Mouse (Mus musculus) CH12.LX (cell line): Measurements from ENCODE around the gene Tmc5.

Experiments
- CTCF ChIP-seq, 2 experiments: IDR thresholded peaks in 1 of 2; conservative IDR thresholded peaks in 1 of 2; 2 replicates each; pipeline ENCODE4 v1.5.1; 2011 to 2012; ENCODE audit warnings: low read depth in 2 of 2, low read length in 2 of 2, improper control_type of control experiment in 1 of 2, inconsistent platforms in 1 of 2, mild to moderate bottlenecking in 1 of 2, moderate library complexity in 1 of 2
- E2F4 ChIP-seq: IDR thresholded peaks from 2 replicates; pipeline ENCODE4 v1.6.1; 2011; ENCODE audit warnings: low read depth, low read length, improper control_type of control experiment; ENCODE audit not compliant: insufficient replicate concordance
- JUND ChIP-seq: conservative IDR thresholded peaks from 2 replicates; pipeline ENCODE4 v1.6.1; 2011; ENCODE audit warnings: low read depth, low read length, improper control_type of control experiment
- POLR2A ChIP-seq: IDR thresholded peaks from 2 replicates; pipeline ENCODE4 v1.6.1; 2011; ENCODE audit warnings: low read depth, mild to moderate bottlenecking, improper control_type of control experiment, low read length
- POLR2AphosphoS2 ChIP-seq: IDR thresholded peaks from 2 replicates; pipeline ENCODE4 v1.6.1; 2011; ENCODE audit warnings: low read depth, low read length, improper control_type of control experiment
- USF1 ChIP-seq: IDR thresholded peaks from 2 replicates; pipeline ENCODE4 v1.6.1; 2014; ENCODE audit warnings: low read depth, mild to moderate bottlenecking, inconsistent platforms, low read length, improper control_type of control experiment
- USF2 ChIP-seq: conservative IDR thresholded peaks from 2 replicates; pipeline ENCODE4 v1.6.1; 2011; ENCODE audit warnings: low read depth, low read length, improper control_type of control experiment

DNA sequence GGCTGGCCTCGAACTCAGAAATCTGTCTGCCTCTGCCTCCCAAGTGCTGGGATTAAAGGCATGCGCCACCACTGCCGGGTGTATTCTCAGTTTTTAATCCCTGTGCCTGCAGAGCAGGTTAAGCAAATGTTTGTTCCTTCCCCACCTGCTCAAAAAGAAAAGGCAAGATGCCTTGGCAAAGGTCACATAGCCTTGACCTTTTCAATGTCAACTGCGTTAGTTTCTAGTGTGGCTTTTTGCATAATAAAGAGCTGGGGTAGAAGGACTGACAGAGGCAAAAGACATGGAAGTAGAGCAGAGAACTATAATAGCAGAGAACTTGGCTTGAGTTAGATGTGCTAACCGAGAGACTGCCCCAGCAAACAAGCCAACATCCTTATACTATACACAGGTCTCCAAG lies 113.7 kb downstream of the Tmc5 start:
- TF ChIP-seq POLR2AphosphoS2 (no peak), E2F4 (no peak), POLR2A (no peak), CTCF (conservative IDR thresholded peaks at IDR 0.05 in 1 of 2, IDR thresholded peaks at IDR 0.05 in 1 of 2; ENCODE audit: low read depth in 2 of 2, low read length in 2 of 2) (no peak), USF2 (no peak), USF1 (no peak), JUND (no peak)
